Mouse (Mus musculus) ovary, postnatal 36 days (tissue): ENCODE measurements around the gene Dmpk.
A peak's percentile ranks its signal among the peaks of the same experiment; 100 is the strongest.

Source experiments
- DNase-seq: peaks from one replicate; pipeline ENCODE4 v3.0.0; 2022; ENCODE audit warnings: low spot score, mixed read lengths

The Dmpk gene

GRCm38 (mm10) chr7:19075723-19076585 is 7.7 kb upstream of the Dmpk start, which contains the start of gene Dmwd:
Dmwd (plus strand) TSS chr7:19076227.
- DNase-seq = peak; percentile 95

GRCm38 (mm10) chr7:19076586-19076991 is 7.1 kb upstream of the Dmpk start:
- DNase-seq = no peak

DNA sequence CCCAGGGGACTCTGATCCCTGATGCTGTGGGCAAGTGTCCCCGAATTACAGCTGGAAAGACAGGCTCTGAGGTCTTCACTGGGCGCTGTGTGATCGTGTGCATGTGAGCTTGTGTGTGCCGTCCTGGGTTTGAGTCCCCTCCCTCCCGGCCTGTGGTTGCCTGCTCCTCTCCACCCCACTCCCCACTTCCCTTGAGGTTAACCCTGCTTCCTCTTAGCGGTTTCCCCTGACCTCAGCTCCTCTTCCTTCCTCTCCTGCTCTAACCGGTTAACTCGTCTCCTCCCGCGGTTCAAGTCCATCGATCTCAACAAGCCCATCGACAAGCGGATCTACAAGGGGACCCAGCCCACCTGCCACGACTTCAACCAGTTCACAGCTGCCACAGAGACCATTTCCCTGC is 5.9 kb upstream of the Dmpk start:
- DNase-seq = no peak

GRCm38 (mm10) chr7:19078732-19079131 is 4.9 kb upstream of the Dmpk start:
- no peak for DNase-seq

GRCm38 (mm10) chr7:19080451-19080950 is 3.1 kb upstream of the Dmpk start:
- no peak for DNase-seq

DNA sequence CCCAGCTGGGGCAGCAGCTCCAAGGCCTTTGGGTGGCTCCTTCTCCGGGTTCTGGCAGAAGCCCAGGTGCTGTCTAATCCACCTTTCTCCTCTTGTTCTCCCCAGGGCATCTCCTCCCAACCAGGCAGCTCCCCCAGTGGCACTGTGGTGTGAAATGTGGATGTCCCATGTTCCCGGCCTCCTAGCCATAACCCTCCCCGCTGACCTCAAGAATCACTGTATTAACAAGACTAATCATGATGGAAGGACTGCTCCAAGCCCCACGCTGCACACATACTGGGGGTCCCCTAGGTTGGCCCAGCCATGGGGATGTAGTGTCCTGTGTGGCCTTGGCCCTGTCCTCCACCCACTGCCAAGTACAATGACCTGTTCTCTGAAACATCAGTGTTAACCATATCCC is 1.5 kb upstream of the Dmpk start:
- no peak for DNase-seq

GRCm38 (mm10) chr7:19083096-19083495 is 553 bp upstream of the Dmpk start:
- DNase-seq = no peak

DNA sequence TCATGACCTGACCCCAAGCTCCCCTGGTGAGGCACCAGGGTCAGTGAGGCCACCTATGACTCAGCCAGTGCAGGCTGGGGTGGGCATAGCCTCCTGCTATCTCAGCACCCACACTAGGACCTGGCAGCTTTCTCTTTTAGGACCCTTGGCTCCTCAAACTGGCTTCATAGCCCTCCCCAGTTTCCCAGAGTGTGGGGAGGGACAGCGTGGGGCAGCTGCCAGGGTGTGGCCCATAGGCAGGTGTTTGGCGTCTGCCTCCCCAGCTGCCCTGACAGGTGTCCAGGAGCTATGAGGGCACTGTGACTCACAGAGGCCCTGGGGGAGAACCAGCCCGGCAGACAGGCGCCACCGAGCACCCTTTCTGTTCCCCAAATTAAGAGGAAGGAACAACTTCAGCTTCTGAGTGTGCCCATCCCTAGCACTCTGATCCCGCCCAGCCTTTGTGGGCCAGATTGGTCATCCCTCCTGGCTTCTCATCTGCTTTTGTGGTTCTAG is 675 bp downstream of the Dmpk start:
- no peak for DNase-seq

DNA sequence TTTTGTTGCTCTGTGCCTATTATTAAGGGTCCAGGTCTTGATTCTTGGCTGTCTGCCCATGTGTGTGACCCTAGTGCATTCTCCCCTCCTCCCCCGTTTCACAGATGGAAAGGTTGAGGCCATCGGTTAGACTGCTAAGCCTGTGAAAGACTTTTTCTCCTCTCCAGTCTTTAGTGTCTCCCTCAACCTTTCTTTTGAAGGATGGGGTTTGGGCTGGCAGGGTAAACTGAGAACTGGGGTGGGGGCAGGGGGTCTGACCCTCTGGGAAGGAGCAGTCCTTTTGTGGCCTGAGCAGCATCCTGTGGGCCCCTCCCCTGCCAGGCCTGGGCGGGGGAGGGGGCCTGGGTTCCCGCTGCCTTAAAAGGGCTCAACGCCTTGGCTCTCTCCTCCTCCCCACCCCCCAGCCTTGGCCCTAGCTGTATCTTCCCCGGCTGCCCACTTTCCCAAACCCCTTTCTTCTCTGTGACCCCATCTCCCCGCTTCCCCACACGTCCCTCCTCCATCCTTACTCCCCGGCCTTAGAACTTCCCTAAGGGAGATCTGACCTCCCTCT is 1.3 kb downstream of the Dmpk start:
- no peak for DNase-seq

DNA sequence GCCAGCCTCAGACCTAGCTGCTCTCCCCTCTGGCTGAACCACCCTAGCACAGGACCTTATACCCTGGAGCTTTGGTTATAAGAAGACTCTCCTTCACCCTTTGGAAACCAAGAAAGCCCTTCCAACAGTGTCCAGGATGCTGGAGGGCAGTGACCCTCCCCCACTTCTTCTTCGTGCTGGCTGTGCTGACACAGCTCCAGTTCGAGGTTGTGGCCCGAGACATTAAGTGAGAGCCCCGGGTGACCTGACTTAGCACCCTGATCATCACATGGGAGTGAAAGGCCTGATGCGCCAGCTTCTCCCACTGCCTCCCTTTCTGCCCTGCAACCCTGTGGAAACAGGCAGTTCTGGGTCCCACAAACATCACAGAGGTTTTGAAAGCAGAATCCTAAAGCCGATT is 1.8 kb downstream of the Dmpk start:
- no peak for DNase-seq

DNA sequence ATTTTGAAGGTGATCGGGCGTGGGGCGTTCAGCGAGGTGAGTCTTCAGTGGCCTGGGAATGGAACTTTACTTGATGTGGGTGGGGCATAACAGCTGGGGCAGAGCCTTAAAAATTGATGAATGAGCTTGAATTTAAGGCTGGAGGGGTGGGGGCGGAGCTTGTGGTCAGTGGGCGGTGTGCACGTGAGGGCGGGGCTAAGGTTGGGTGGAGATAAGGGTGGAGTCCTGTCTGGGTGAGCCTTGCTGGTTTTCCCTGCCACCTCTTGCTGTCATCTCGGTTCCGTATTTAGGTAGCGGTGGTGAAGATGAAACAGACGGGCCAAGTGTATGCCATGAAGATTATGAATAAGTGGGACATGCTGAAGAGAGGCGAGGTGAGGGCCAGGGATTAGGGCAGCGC is 2.4 kb downstream of the Dmpk start:
- no peak for DNase-seq

DNA sequence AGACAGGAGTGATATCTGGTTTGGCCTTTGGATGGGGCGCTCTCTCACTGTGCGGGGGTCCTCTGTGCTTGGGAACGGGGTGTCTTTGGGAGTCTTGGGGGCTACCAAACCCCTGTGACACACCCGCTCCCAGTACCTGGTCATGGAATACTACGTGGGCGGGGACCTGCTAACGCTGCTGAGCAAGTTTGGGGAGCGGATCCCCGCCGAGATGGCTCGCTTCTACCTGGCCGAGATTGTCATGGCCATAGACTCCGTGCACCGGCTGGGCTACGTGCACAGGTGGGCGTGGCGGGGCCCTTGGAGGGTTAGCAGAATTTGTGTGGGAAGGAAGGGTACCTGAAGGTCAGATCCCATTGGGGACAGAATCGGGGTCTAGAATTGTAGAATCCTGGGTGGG is 3.1 kb downstream of the Dmpk start:
- DNase-seq = no peak

- DNase-seq = peak; percentile 61
Measured at GRCm38 (mm10) chr7:19088813-19089212, 5.2 kb downstream of the Dmpk start.

GRCm38 (mm10) chr7:19091913-19092312 is 8.3 kb downstream of the Dmpk start:
- no peak for DNase-seq

- peak; percentile 71 for DNase-seq
Measured at GRCm38 (mm10) chr7:19092381-19093173, 8.9 kb downstream of the Dmpk start.

GRCm38 (mm10) chr7:19093174-19093521 is 9.5 kb downstream of the Dmpk start:
- peak; percentile 89 for DNase-seq

- DNase-seq = peak; percentile 99
Measured at GRCm38 (mm10) chr7:19093537-19094385, 10.1 kb downstream of the Dmpk start.

DNA sequence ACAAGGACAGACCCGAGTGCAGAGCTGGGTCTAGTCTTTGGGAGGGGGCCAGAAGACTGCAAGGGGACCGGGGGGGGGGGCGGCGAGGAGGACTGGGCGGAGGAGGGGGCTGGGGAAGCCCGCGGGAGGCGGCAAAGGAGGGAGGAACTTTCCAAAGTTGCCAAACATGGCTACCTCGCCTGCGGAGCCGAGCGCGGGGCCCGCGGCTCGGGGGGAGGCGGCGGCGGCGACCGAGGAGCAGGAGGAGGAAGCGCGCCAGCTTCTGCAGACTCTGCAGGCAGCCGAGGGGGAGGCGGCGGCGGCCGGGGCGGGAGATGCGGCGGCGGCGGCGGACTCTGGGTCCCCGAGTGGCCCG is 10.8 kb downstream of the Dmpk start, which contains the start of gene Six5:
Six5 (plus strand) TSS at position 124 of the 355 bp plus-strand sequence.
- peak; percentile 74 for DNase-seq

DNA sequence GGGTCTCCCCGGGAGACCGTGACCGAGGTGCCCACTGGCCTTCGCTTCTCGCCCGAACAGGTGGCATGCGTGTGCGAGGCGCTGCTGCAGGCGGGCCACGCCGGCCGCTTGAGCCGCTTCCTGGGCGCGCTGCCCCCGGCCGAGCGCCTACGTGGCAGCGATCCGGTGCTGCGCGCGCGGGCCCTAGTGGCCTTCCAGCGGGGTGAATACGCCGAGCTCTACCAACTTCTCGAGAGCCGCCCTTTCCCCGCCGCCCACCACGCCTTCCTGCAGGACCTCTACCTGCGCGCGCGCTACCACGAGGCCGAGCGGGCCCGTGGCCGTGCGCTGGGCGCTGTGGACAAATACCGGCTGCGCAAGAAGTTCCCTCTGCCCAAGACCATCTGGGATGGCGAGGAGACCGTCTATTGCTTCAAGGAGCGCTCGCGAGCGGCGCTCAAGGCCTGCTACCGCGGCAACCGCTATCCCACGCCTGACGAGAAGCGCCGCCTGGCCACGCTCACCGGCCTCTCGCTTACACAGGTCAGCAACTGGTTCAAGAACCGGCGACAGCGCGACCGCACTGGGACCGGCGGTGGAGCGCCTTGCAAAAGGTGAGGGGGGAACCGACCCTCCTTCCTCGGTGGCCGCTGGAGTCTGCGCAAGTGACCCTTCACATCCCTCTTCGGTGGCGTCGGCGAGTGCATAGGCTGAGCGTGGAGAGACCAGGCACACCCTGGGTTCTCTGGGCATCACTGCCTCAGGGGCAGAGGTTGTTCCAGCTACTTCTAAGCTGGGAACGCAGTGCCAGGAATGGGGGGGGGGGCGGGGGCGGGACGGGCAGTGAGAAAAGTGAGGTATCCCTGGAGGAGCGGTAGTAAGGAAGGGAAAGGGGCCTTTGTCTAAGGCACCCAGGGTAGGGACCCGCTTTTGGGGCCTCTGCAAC is 11.4 kb downstream of the Dmpk start:
- DNase-seq = peak; percentile 72

GRCm38 (mm10) chr7:19095751-19096110 is 12.1 kb downstream of the Dmpk start:
- peak; percentile 84 for DNase-seq
